Mouse (Mus musculus): ENCODE data around the gene Kcnj10.

DNA sequence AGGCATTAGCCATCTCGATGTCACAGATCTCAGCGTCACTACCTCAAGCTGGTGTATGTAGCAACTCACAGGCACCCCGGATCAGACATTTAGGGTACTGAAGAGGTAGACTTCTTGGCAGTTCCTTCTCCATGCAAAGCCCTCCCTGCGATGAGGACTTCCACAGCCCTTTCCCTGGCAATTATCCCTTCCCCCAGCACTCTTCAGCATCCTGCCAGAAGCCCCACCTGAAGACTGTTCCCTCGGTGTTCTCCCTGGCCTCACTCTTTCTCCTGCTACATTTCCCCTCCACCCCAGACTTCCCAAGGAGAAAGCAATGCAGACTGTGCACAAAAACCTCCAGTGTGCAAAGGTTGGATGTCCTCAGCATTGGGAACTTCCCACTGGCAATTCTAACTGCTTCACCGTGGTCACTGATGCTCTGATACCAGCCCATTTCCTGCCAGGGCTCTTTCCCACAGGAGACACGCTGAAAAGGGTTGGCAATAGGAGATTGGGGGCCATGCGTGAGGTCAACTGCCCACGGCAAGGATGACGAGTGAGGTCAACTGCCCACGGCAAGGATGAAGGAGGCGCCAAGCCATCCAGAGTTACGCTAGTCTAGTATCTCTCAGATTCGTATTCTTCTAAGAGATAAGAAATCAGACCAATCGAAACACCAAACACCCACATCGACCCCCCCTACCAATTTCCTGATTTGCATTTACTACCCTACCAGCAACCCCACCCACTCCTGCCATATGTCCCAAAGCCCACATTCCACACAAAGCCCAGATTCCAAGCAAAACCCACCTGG lies 13.6 kb upstream of the Kcnj10 start:
- TF ChIP-seq USF1 (IDR thresholded peaks at IDR 0.05; ENCODE audit: low read depth, low read length) (no peak), ELF1 (IDR thresholded peaks at IDR 0.05; ENCODE audit: low read depth, low read length) (no peak), CTCF (IDR thresholded peaks at IDR 0.05 in 2 of 3, conservative IDR thresholded peaks at IDR 0.05 in 1 of 3; ENCODE audit: control insufficient read depth in 1 of 3, insufficient read depth in 1 of 3, low read depth in 2 of 3, low read length in 3 of 3, poor library complexity in 1 of 3, severe bottlenecking in 1 of 3) (no peak)
